Mouse (Mus musculus): Measurements from ENCODE around the gene Sike1. TPM values are rescaled to one million over a fixed set of nuclear protein-coding genes. Genes with fewer than 3 reads are reported as not detected.
A peak's percentile ranks its signal among the peaks of the same experiment; 100 is the strongest.

The Sike1 gene
- total RNA-seq, 2 experiments from 2014 or later: 111 to 123 TPM

GRCm38 (mm10) chr3:103020943-103021638 lies 25.6 kb downstream of the Sike1 start:
- intact Hi-C loops (cut with DNase I): loop anchor here (5.0 kb wide), 1 partner anchor 36 kb away; the partner anchor contains the start of gene Nras
- DNase-seq: peak; percentile 93

DNA sequence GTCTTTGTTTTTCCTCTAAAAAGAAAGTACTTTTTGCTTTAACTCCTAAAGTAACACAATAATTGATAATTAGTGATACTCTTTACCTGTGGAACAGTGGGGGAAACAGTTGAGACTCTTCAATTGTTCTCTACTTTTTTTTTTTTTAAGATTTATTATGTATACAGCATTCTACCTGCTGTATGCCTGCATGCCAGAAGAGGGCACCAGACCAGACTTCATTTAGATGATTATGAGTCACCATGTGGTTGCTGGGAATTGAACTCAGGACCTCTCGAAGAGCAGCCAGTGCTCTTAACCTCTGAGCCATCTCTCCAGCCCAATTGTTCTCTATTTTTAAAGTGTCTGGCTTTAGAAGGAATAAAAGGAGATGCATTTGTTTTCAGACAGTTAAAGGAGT lies 30.7 kb downstream of the Sike1 start:
- intact Hi-C loops (cut with DNase I): no loop called here

GRCm38 (mm10) chr3:103040285-103040684 lies 44.8 kb downstream of the Sike1 start:
- no peak for DNase-seq
- intact Hi-C loops (cut with DNase I): no loop called here

More for the DNA sequence above, 30.7 kb downstream of the Sike1 start:
- no peak for DNase-seq

DNA sequence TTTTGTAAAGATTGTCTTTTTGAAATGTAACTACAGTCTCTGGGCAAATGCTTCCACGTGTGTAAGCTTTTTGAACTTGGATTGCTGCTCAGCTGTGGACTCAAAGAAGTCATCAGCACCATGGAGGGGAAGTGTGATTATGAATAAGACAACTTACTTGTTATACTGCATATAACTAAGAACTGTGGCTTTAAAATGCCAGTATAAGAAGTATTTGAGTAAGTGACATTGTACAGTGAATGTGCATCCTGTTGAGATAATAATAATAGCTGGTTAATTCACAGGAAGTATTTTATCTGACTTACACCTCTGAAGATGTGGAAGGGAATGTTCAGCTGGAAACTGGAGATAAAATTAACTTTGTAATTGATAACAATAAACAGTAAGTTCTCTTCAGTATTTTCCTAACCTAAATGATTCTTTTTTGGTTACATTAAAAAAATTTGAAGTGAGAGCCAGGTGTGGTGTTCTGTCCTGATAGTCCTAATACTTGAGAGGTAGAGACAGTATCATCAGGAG lies 45.4 kb downstream of the Sike1 start:
- DNase-seq: no peak
- intact Hi-C loops (cut with DNase I): no loop called here

GRCm38 (mm10) chr3:103056016-103056595 lies 60.6 kb downstream of the Sike1 start:
- intact Hi-C loops (cut with DNase I): loop anchor here (5.0 kb wide), 1 partner anchor 34 kb away; the partner anchor contains the start of gene Csde1
- DNase-seq: no peak

DNA sequence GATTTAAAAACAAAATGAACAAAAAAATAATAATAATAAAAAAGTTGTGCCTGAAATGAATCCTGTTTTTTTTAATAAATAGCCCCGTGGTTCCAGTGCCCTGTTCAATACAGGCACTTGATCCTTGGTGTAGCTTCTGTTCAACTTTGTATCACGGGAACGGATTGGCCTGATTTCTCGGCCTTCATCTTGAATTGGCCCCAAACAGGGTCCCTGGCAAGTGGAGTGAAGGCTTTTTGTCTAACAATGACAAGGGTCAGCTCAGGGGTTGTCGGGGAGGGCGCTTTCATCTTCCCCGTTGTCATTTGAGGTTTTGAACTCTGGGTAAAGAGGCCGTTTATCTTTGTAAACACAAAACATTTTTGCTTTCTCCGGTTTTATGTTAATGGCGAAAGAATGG lies 62.2 kb downstream of the Sike1 start:
- DNase-seq: no peak
- intact Hi-C loops (cut with DNase I): loop anchor here (2.0 to 5.0 kb wide), 2 partner anchors 35 to 113 kb away; partner anchors contain the start of genes Bcas2 and Csde1

Other genes with a start within 250 kb of the Sike1 start
- gene Tshb, start 213.0 kb upstream of the Sike1 start, total RNA-seq (2021): not detected
- gene Sycp1, start 59.6 kb upstream of the Sike1 start, total RNA-seq (2021): under 1 TPM in 1 of 2 experiments, not detected in 1; 0.10 TPM
- gene Nr1h5, start 31.6 kb upstream of the Sike1 start, total RNA-seq (2021): not detected
- 100 to 1,000 TPM; 395 to 417 TPM for gene Csde1, start 24.7 kb downstream of the Sike1 start, total RNA-seq (2021)
- gene Nras, start 62.6 kb downstream of the Sike1 start, total RNA-seq (2021): 100 to 1,000 TPM; 103 to 105 TPM
- not detected for gene Ampd1, start 78.3 kb downstream of the Sike1 start, total RNA-seq (2021)
- gene Dennd2c, start 106.9 kb downstream of the Sike1 start, total RNA-seq (2021): 1 to 10 TPM; 3.7 to 4.0 TPM
- 10 to 100 TPM; 55.5 to 61.6 TPM for gene Bcas2, start 175.9 kb downstream of the Sike1 start, total RNA-seq (2021)